Mouse (Mus musculus): Measurements from ENCODE around the gene Gper1.
A peak's percentile ranks its signal among the peaks of the same experiment; 100 is the strongest.

DNA sequence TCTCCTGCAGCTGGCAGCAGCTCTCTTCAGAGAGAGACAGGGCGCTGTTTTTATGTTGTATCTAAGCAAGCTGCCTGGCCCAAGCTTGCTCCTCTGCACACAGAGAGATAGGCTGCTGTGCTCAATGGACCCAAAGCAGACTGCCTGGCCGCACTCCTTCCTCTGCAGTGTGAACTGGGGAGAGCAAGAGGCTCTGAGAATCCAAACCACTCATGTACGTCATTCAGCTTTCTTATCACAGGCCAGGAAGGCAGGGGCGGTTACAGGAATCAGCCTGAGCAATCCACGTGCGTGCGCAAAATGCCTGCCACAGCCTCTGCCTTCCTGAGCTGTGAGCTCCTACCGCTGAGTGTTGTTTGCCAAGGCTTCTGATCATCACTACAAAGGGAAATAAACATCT is 40.2 kb upstream of the Gper1 start:
- no peak for TF ChIP-seq CTCF (IDR thresholded peaks at IDR 0.05)
- peak; percentile 94 for TF ChIP-seq EP300 (IDR thresholded peaks at IDR 0.05)
